Mouse (Mus musculus): ENCODE results near the gene Csmd2. TPM values are rescaled to one million over a fixed set of nuclear protein-coding genes. Genes with fewer than 3 reads are reported as not detected.

Gene Csmd2
- total RNA-seq, 2 experiments from 2014 or later = 62.7 to 64.6 TPM

DNA sequence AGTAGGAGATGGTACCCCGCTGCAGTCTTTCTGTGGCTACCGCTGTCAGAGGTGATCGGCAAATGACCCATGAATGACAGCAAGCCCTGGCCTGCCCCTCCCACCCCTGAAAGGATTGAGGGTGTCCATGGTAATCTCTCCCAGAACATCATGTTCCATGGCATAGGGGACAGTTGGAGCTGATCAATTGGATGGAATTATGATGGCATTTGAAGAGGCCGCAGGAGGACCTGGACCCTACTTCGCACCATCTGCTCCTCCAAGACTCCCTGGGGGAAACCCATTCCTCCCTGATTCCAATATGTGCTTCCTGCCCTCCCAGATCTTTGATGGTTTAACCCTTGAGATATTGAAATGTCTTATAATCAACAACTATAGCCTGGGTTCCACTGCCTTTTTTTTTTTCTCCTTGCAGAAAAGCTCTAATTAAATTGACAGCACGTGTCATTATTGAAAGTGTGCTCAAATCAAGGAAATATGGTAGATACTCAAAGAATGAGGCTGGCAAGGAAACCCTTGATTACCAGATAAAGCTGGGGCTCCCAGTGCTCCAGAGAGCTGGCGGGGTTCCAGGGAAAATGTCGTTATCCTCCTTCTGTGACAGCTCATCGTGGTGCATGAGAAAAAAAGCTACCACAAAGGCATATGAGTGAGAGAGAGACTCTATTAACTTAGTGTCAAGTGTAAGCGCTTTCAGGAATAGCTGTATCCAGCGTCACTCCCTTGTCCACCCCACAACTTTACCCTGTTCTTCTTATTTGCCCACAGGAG lies 145.4 kb downstream of the Csmd2 start:
- DNase-seq (ENCODE audit: low spot score in 2 of 2) = peak in 1 of 2 experiments; percentile 55
- intact Hi-C loops (cut with DNase I) = no loop called here

DNA sequence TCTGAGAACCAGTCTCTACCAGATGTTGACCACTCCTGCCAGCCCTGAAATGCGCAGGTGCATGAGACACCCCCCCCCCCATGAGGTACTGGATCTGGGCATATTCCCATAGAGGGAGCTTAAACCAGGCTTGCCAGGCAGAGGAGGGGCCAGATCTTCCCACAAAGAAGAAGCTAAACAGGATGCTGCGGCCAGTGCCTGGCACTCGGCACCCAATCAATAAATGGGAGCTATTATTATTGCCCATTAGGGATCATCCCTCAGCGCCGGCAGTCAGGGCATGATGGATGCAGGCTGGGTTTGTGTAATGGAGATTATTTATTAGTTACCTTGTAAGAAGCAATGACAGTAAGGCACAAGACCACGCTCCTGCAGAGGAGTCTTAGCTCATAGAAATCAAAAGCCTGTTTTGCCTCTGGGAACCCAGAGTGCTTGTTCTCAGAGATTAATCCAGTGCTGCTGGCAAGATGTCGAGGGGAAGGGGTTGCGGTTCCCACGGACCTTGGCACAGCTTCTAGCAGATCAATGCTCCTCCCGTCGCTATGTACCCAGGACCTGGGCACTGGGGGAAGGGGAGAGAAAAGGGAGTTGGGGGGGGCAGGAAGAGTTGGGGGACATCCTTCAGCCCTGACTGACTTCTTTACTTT lies 146.8 kb downstream of the Csmd2 start:
- intact Hi-C loops (cut with DNase I) = no loop called here
- DNase-seq (ENCODE audit: low spot score in 2 of 2) = no peak

DNA sequence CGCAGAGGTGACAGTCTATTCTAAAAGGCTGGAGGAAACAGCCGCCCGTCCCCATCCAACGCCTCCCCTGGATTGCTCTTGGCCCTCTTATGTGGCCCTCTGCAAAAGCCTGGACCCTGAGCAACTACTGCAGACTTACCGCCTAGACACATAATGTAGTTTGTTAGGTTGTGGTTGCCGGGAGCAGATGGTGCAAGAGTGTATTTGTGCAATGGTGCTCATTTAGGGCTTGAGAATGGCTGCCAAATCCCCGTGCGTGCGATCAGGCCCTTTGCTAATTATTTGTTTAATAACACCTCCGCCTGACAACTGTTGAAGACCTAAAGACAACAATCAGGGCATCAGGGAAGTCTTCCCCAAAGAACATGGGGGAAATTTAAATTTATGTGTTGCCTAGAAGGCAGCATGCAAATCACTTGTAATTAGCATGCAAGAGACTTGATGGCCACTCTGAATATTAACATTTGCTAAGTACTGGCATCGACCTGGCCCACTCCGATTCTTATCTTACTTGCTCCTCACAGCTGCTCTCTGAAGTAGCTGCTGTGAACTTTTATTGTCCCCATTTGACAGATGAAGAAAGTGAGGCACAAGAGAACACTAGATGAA lies 147.5 kb downstream of the Csmd2 start:
- intact Hi-C loops (cut with DNase I) = no loop called here
- no peak for DNase-seq (ENCODE audit: low spot score in 2 of 2)

DNA sequence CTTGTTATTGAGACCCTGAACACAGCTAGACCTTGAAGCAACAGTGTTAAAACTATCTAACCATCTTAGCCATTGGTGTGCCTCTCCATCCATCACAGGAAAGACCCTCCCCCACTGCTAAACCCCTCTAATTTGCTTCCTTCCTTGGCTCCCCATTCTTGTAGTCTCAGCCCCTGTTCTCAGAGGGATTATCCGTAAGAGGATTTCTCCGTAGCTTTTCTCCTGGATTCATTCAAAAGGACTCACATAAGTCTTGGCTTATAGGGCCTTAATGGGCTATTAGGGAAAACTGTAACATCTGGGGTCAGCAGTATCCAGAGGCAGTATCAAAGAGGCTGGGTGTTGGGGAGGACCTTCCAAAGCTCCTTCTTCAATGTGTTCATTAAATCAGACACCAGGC lies 152.3 kb downstream of the Csmd2 start:
- intact Hi-C loops (cut with DNase I) = no loop called here
- DNase-seq (ENCODE audit: low spot score in 2 of 2) = no peak

DNA sequence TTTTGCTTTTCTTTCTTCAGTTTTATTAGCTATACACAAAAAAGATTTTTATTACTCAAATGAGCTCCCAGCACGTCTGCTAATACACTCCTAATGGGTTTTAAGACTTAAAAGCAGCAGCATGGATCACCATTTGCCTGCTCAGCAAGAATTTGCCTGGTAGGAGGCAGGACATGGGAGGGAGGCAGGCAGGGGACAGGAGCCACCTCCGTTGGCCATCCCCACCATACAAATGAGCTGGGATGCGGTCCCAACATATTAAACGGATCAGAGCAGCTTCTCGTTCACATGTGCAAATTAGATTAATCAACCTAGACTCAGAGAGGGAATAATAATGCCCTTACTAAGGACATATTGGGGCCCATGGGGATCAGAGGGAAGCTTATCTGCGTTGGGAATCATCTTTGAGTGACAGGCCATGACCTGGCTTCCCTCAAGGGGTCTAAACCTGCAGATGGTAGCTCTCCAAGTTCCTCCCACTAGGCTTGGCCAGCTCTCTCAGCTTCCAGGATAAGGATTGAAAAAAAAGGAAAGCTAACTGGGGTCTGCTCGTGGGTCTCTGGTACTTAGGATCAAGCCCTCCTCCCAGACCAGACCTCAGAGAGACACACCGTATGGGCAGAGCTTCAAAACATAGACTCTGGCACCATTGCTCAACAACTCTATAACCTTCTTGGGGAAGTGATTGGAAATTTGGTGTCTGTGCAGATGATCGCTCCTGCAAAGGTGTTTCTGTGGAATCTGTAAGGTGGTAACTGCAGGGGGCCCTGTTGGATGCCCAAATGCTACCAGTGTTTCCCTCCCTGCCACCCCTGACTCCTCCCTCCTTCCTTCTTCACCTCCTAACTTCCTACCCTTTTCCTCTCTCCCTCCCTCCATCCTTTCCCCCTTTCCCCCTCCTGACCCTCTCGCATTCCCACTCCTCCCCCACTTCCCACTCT lies 153.8 kb downstream of the Csmd2 start:
- intact Hi-C loops (cut with DNase I) = no loop called here
- no peak for DNase-seq (ENCODE audit: low spot score in 2 of 2)

DNA sequence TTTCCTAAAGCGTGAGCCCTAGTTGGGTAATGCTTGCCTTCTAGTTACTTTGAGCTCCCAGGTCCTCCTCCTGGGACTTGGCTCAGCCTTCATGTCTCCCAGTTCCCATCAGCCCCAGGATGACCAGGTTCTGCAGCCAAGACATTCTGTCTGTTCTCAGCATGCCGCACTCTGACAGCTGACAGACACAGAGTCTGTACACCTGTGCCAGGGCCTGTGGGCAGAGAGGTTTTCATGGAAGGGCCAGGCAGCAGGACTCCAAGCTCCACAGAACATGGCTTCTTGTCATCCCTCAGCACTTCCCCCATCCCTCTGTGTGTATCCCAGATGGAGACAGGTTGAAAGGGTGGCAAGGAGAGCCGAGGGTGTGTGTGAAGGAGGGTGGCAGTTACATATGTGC lies 154.6 kb downstream of the Csmd2 start:
- intact Hi-C loops (cut with DNase I) = no loop called here
- DNase-seq (ENCODE audit: low spot score in 2 of 2) = no peak

DNA sequence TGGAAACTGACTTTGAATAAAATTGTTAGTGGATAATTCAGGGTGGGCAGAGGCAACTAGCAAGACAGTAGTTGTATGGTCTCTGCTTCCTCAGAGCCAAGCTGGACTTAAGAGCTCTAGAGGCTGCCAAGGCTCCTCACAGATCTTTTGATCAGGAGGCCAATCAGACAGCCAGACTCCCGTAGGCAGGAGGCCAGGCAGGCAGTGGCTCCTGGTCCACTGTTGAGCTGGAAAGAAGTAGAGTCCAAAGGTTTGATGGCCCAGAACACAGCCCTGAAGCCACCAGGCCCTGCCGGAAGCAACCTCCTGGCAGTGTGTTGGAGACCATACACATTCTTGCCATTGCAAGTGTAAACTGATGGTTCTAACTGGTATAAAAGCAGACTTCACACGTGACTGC lies 155.5 kb downstream of the Csmd2 start:
- no peak for DNase-seq (ENCODE audit: low spot score in 2 of 2)
- intact Hi-C loops (cut with DNase I) = no loop called here

DNA sequence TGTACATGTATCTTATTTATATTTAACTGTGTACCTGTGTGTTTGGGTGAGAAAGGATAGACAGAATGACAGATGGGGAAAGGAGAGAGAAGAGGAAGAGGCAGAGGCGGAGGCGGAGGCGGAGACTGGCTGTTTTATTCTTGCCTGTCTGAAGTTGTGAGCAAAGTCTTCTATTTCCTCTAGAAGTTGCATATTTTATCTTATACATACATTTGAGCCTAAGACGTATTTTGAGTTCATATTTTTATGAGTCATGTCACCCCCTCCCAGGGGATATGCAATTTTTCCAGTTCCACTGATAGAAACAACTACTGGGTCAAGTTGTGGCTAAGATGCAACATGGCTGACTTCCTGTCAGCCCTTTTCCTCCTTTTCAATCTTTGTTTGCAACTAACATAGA lies 161.9 kb downstream of the Csmd2 start:
- peak in 1 of 2 experiments; percentile 64 for DNase-seq (ENCODE audit: low spot score in 2 of 2)
- intact Hi-C loops (cut with DNase I) = no loop called here

DNA sequence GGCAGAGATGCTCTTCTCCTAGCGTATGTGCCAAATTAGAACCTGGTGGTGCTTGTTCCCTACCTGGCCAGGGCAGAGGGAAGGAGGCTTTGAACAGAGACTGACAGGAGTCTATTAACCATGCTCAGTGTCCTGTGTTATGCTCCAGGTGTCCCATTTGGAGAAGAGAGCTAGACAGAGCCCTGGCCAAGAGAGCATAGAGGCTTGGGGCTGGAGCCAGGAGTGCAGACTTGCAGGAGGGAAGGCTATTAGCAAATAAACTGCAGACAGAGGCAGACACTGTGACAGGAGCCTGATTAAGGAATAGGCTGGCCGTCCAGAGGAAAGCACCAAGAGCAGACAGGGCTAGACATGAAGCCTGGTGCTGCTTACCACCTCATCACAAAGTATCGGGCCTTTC lies 164.4 kb downstream of the Csmd2 start:
- DNase-seq (ENCODE audit: low spot score in 2 of 2) = no peak
- intact Hi-C loops (cut with DNase I) = no loop called here

DNA sequence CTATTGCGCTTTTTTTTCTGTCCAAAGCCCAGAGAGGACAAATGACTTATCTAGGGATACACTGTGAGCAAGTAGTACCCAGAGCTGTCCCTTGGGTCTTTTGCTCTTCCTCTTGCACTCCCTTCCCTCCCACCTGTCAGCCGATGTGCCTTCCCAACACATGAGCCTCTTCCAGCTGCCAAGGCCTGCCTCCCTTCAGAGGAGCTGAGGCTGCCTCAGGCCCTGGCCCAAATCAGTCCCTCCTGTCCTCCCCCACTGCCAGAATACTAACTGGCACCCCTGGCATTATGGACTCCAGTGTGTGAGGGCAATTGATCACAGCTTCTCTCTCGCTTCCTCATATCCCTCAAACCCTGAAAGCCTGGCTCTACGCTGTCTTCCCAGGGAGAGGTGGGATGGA lies 165.5 kb downstream of the Csmd2 start:
- intact Hi-C loops (cut with DNase I) = no loop called here
- DNase-seq (ENCODE audit: low spot score in 2 of 2) = no peak

DNA sequence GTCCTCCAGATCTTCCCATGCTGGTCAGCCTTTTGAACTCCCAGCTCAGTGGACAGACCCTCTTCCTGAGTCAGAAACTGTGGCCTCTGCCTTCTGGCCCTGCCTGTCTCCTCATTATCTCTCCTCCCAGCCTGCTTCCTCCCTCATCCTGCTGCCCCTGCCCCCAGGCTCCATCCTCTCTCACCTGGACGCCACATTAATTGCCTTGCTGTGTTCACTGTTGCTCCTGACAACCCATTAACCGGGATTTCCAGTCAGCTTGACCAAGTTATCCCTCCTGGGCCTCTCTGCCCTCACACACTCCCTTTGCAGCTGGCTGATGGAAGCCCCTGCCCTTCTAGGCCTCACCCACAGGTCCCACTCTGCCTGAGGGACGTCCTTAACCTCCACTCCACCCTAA lies 167.6 kb downstream of the Csmd2 start:
- DNase-seq (ENCODE audit: low spot score in 2 of 2) = no peak
- intact Hi-C loops (cut with DNase I) = no loop called here

DNA sequence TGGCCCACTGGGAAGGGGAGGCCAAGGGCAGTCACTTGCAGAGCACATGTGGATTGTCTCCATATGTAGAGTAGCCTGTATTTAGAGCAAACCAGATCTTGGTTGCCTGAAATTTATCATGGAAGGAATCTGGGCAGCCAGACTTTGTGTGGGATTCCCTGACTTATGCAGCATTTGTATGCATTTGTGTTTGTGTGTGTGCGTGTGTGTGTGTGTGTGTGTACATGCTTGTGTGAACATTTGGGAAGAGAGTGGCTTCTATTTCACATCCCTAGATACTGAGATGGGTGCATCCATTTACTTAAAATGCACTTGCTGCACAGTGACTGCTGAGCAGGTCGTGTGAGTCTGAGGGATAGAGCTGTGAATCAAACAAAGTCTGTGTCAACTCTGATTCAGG lies 173.0 kb downstream of the Csmd2 start:
- DNase-seq (ENCODE audit: low spot score in 2 of 2) = no peak
- intact Hi-C loops (cut with DNase I) = no loop called here

DNA sequence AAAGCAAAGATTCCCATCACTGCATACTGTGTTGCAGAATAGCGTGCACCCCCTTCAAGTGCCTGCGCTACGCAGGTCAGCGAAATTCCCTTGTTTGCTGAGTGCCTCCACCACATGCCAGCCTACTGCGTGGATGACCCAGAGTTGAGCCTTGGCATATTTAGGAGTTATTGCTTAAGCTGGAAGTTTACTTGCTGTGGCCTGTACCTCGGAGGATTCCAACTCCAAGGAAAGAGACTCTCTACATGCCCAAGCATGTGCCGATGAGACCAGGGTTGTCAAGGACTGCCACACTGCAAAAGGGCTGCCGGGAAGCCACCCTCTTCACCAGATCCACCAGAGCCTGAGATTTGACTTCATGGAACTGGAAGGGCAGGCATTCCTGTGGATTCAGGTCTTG lies 182.5 kb downstream of the Csmd2 start:
- intact Hi-C loops (cut with DNase I) = no loop called here
- DNase-seq (ENCODE audit: low spot score in 2 of 2) = no peak

DNA sequence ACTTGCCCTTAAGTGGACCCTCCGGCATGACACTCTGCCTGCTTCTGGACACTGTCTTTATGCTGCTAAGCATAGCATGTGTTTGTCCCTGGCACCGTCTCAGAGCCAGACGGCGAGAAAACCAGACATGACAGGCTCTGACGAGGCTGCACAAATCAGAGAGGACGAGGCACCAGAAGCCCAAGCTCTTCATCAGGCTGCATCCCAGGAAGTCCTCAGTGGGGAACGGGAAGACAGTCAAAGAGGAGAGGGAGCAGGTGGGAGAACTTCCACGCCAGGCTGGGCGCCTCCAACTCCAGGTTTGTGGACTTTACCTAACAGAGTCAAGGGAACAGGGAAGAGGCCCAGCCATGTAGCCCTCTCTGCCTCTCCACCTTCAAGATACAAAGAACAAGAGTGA lies 183.6 kb downstream of the Csmd2 start:
- no peak for DNase-seq (ENCODE audit: low spot score in 2 of 2)
- intact Hi-C loops (cut with DNase I) = no loop called here

DNA sequence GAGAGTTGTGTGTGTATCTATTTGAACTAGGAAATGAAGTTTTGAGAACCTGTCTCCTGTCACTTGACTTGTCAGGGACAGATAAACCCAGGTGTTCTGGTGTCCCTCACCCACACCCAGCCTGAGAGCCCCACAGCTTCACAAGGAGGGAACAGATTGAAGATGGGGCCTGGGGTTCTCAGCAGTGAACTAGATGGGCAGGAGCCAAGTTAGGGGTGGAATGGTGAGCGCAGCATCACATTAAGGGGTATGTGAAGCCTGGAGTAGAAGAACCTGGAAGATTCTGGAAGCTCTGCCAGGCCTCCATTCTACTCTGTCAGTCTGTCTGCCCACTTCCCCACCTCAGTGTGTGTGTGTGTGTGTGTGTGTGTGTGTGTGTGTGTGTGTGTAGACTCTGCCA lies 184.0 kb downstream of the Csmd2 start:
- intact Hi-C loops (cut with DNase I) = no loop called here
- no peak for DNase-seq (ENCODE audit: low spot score in 2 of 2)

DNA sequence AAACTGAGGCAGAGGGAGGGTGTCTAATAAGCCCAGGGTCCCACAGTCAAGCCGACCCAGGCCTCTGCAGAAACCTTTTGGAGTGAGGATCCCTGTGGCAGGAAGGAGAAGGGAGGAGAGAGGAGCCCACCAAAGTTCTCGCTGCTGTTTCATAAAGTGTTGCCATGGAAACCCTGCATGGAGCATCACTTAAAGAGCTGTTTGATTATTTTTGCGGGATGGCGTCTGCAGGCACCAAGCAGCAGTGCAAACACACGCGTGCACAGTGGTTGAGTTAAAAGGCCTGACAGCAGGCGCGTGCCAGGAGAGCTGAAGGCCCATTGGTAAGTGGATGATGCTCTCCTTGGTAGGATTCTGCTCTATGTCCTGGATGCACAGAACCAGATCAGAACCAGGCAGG lies 191.3 kb downstream of the Csmd2 start:
- DNase-seq (ENCODE audit: low spot score in 2 of 2) = peak in 1 of 2 experiments; percentile 31
- intact Hi-C loops (cut with DNase I) = no loop called here

DNA sequence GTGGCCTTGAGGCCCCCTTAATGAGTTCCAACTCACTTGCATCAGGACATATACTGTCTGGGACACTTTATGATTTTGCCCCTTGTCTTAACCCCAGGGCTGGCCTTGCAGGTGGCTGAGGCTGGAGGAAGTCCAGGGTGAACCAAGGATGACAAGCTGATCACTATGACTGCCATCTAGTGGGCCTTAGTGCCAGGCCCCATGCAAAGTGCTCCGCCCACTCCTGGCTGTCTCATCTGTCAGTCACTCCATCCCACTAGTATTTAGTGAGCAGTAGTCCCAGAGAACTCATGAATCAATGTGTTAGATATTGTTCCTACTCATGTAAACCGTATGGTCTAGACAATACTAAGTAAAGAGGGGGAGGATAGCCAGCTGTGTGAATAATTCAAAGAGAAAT lies 191.9 kb downstream of the Csmd2 start:
- intact Hi-C loops (cut with DNase I) = no loop called here
- DNase-seq (ENCODE audit: low spot score in 2 of 2) = peak; percentile 29 to 39

DNA sequence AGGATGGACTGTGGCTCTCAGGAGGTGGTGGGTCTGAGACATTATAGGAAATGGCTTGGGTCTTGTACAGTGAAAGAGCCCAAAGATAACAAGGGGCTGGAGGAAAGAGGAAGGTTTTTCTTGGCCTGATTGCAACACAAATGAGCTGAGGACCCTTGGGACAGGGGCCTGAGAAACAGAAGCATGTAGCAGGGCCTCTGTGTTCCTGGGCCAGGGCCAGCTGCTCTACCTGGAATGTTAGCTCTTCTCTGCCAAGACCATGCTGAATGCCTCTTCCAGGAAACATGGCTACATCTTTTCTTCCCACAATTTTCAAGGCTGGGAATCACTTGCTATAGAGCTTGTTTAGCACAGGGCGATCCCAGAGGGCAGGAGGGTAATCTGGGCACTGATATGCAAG lies 197.1 kb downstream of the Csmd2 start:
- intact Hi-C loops (cut with DNase I) = no loop called here
- DNase-seq (ENCODE audit: low spot score in 2 of 2) = no peak

DNA sequence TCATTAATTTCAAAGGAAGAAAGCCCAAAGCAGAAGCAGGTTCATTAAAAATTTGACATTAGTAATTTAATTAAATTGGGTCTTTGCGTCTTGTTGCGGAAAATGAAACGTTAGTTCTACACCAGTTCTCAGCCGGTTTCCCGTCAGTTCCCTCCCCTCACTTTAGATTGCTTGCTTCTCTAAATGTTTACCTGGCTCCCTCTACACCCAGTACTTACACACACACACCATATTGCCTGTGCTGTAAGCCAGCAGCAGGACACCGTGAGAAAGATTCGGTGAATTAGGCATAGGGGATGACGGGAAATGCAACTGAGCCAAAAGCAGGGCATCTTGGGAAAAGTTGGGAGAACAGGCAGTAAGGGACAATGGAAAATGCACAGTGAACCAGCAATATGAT lies 206.8 kb downstream of the Csmd2 start:
- no peak for DNase-seq (ENCODE audit: low spot score in 2 of 2)
- intact Hi-C loops (cut with DNase I) = no loop called here

DNA sequence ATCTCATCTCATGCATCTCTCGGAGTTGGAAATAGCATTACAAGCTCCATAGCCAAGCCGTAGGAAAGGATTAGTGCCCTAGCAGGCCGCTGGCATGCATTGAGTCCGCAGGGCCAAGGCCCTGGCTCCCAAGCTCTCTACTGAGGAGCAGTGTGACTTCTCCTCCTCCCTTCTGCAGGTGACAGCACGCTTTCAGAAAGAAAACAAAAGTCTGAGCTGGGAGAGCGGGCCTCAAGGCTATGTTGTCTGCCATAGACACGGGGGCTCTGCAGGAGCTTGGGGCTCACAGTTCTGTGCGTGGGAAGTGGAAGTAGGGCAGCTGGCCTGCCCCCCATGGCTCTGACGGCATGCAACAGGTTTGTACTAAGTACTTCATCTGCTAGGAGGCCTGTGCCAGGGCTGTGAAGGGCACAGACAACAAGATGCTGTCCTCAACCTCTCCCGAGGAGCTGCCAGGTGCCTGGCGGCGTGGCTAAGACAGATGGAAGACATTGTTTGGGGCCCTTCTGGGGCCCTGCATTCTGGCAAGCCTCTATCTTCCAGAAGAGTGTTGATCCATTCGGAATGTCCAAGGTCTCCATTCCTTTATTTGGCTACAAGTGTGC lies 230.4 kb downstream of the Csmd2 start:
- intact Hi-C loops (cut with DNase I) = no loop called here
- DNase-seq (ENCODE audit: low spot score in 2 of 2) = no peak

Data from left cerebral cortex, postnatal 25 days (tissue).